Mouse (Mus musculus) olfactory bulb, adult 2 months (tissue): ENCODE measurements around the gene 2010300C02Rik. TPM values are rescaled to one million over a fixed set of nuclear protein-coding genes. Genes with fewer than 3 reads are reported as not detected.

Experiments used
- H3K27ac ChIP-seq: fragments of 200-500 bp; 2 replicates; pipeline ENCODE4 v1.5.1; 2012; ENCODE audit warnings: low read depth, low read length; ENCODE audit not compliant: insufficient read depth
- H3K4me1 ChIP-seq: fragments of 200-500 bp; 2 replicates; pipeline ENCODE4 v1.6.1; 2012; ENCODE audit warnings: low read length; ENCODE audit not compliant: control insufficient read depth, insufficient read depth
- H3K4me3 ChIP-seq: fragments of 200-500 bp; 2 replicates; pipeline ENCODE4 v1.5.1; 2012; ENCODE audit warnings: mild to moderate bottlenecking, low read depth, low read length, moderate library complexity; ENCODE audit not compliant: insufficient read depth
- CTCF ChIP-seq: fragments of 200-500 bp; IDR thresholded peaks from 2 replicates; pipeline ENCODE4 v1.5.1; 2012; ENCODE audit warnings: low read depth, mild to moderate bottlenecking, low read length, moderate library complexity; ENCODE audit not compliant: insufficient read depth
- POLR2A ChIP-seq: fragments of 200-500 bp; IDR thresholded peaks from 2 replicates; pipeline ENCODE4 v1.6.1; 2012; ENCODE audit warnings: mild to moderate bottlenecking, low read depth, low read length, moderate library complexity; ENCODE audit not compliant: insufficient read depth
- WGBS: fragments of 180-500 bp; shearing (Covaris S2); methylation state at CpG from one replicate; pipeline ENCODE4 v1.1.7; 2018; 5-methylcytosine and 5-hydroxymethylcytosine counted together
- polyA plus RNA-seq: library from polyadenylated mRNA; stranded (reverse); fragments of >200 nt; gene quantifications from 2 replicates; pipeline ENCODE4 v1.2.4, GENCODE M21; 2012; ENCODE audit warnings: low replicate concordance; ENCODE audit not compliant: missing spikeins, insufficient read depth, insufficient read length

Gene 2010300C02Rik
- polyA plus RNA-seq, 1 experiment: not detected

DNA sequence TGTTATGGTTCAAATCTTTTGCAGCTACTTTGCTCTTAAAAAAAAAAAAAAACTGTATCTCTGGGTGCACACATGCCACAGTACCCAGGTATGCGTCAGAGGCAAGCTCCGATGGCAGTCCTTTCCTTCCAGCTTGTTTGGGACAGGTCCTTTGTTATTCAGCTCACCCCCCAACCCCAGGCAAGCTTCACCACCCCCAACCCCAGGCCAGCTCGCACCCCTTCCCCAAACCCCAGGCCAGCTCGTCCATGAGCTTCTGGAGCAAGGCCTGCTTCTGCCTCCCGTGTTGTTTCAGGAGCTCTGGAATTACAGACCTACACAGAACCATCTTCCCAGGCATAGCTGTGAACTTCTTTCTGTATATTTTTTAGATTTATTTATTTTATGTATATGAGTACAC is 83.1 kb downstream of the 2010300C02Rik start:
- TF ChIP-seq POLR2A: no peak
- TF ChIP-seq CTCF: no peak
- 88% methylated on average over 5 of the region's 5 CpGs for WGBS

DNA sequence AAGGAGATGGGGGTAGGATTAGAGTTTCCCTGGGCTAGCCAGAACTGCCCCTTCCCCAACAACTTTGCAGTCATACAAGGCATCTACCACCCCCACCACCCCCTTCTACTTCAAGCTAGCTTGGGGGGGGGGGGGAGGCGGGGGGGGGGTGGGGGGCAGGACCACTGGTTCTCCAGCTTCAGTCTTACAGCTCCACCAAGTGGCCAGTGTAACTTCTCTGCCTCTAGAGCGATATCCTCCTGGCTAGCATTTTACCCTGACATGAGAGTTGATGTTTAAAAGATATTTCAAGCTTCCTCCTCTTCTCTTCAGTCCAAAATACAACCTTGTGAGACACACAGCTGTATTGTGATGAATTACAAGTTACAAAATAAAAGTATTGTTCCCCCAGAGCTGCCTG is 83.7 kb downstream of the 2010300C02Rik start:
- Histone ChIP-seq H3K27ac (no peak overlapping the region), H3K4me1 (peaks cover 4% of the 10 kb centered on the region), H3K4me3 (no peak overlapping the region)
- TF ChIP-seq CTCF: no peak
- TF ChIP-seq POLR2A: no peak
- whole genome bisulfite sequencing: 29% methylated on average over 2 of the region's 2 CpGs

More for the DNA sequence above, 83.1 kb downstream of the 2010300C02Rik start:
- Histone ChIP-seq H3K27ac (no peak overlapping the region), H3K4me3 (no peak overlapping the region), H3K4me1 (peaks cover 4% of the 10 kb centered on the region)

GRCm38 (mm10) chr1:37635716-37636115 is 84.2 kb downstream of the 2010300C02Rik start:
- WGBS: 60% methylated on average over 7 of the region's 7 CpGs
- TF ChIP-seq CTCF (no peak), POLR2A (no peak)
- Histone ChIP-seq H3K4me3 (no peak overlapping the region), H3K4me1 (peaks cover 4% of the 10 kb centered on the region), H3K27ac (no peak overlapping the region)

GRCm38 (mm10) chr1:37634658-37635057 is 85.2 kb downstream of the 2010300C02Rik start:
- no peak overlapping the region for H3K27ac ChIP-seq
- WGBS: 27% methylated on average over 4 of the region's 4 CpGs
- H3K4me1 ChIP-seq: peaks cover 4% of the 10 kb centered on the region
- TF ChIP-seq CTCF: peak; percentile 25; the same call in 1 of the 2 replicates
- no peak for TF ChIP-seq POLR2A
- H3K4me3 ChIP-seq: no peak overlapping the region

DNA sequence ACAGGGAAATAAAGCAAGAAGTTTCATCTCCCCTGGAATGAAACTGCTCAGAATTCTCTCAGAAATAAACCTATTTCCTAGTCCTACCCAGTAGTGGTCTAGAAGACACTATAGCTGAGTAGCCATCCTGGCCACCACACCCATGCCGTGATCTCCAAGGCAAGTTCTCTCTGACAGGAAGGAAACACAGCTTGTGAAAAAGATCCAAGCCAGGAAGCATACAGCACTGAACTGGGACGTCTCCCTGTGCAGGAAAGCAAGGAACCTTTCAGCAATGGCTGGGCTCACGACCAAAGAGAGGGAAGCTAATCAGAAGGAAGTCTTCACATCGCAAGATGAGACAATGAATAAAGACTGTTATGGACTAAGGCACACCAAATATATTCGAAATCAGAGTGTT is 86.4 kb downstream of the 2010300C02Rik start:
- H3K4me3 ChIP-seq: no peak overlapping the region
- no peak for TF ChIP-seq CTCF
- TF ChIP-seq POLR2A: no peak
- H3K4me1 ChIP-seq: no peaks in the 10 kb centered on the region
- no peak overlapping the region for H3K27ac ChIP-seq
- WGBS: 67% methylated on average over 5 of the region's 5 CpGs

- no peak overlapping the region for H3K27ac ChIP-seq
- TF ChIP-seq POLR2A: no peak
- no peak for TF ChIP-seq CTCF
- no peak overlapping the region for H3K4me3 ChIP-seq
- no peaks in the 10 kb centered on the region for H3K4me1 ChIP-seq
- WGBS: 90% methylated on average over 8 of the region's 8 CpGs
Observed at GRCm38 (mm10) chr1:37632425-37632824, 87.5 kb downstream of the 2010300C02Rik start.

- no peak overlapping the region for H3K4me3 ChIP-seq
- TF ChIP-seq CTCF (no peak), POLR2A (no peak)
- WGBS: 80% methylated on average over 6 of the region's 6 CpGs
- no peak overlapping the region for H3K27ac ChIP-seq
- no peaks in the 10 kb centered on the region for H3K4me1 ChIP-seq
Observed at GRCm38 (mm10) chr1:37631456-37631855, 88.4 kb downstream of the 2010300C02Rik start.

GRCm38 (mm10) chr1:37630412-37631210 is 89.3 kb downstream of the 2010300C02Rik start:
- 84% methylated on average over 10 of the region's 10 CpGs for WGBS
- TF ChIP-seq CTCF: no peak
- no peak for TF ChIP-seq POLR2A
- Histone ChIP-seq H3K27ac (no peak overlapping the region), H3K4me1 (no peaks in the 10 kb centered on the region), H3K4me3 (no peak overlapping the region)

GRCm38 (mm10) chr1:37629876-37630275 is 90.0 kb downstream of the 2010300C02Rik start:
- no peak for TF ChIP-seq CTCF
- TF ChIP-seq POLR2A: no peak
- Histone ChIP-seq H3K4me3 (no peak overlapping the region), H3K27ac (no peak overlapping the region), H3K4me1 (no peaks in the 10 kb centered on the region)
- 95% methylated on average over 5 of the region's 5 CpGs for WGBS

- TF ChIP-seq CTCF: no peak
- no peak for TF ChIP-seq POLR2A
- WGBS: 71% methylated on average over 6 of the region's 6 CpGs
- no peak overlapping the region for H3K4me3 ChIP-seq
- H3K4me1 ChIP-seq: peaks cover 7% of the 10 kb centered on the region; the same call in 1 of the 2 replicates
- no peak overlapping the region for H3K27ac ChIP-seq
Observed at GRCm38 (mm10) chr1:37628749-37629148, 91.1 kb downstream of the 2010300C02Rik start.

- TF ChIP-seq POLR2A (no peak), CTCF (no peak)
- Histone ChIP-seq H3K4me1 (peaks cover 22% of the 10 kb centered on the region), H3K27ac (no peak overlapping the region), H3K4me3 (no peak overlapping the region)
- 78% methylated on average over 17 of the region's 17 CpGs for WGBS
Observed at GRCm38 (mm10) chr1:37624185-37624584, 95.7 kb downstream of the 2010300C02Rik start.
